Mouse (Mus musculus) ES-Bruce4 (cell line): ENCODE results near the gene Car9. TPM values are rescaled to one million over a fixed set of nuclear protein-coding genes. Genes with fewer than 3 reads are reported as not detected.

ENCODE experiments used
- H3K27ac ChIP-seq: 2 replicates; pipeline ENCODE4 v1.5.1; 2012; ENCODE audit warnings: low read length, inconsistent platforms; ENCODE audit not compliant: insufficient read depth
- H3K27me3 ChIP-seq: 2 replicates; pipeline ENCODE4 v1.6.1; 2012; ENCODE audit warnings: mild to moderate bottlenecking, low read length, inconsistent platforms; ENCODE audit not compliant: control insufficient read depth, poor library complexity, insufficient read depth, severe bottlenecking
- H3K36me3 ChIP-seq: 2 replicates; pipeline ENCODE4 v1.6.1; 2012; ENCODE audit warnings: inconsistent platforms, mild to moderate bottlenecking, low read length, moderate library complexity; ENCODE audit not compliant: control insufficient read depth, poor library complexity, insufficient read depth, severe bottlenecking
- H3K4me1 ChIP-seq: one replicate; pipeline ENCODE4 v1.8.1; 2011; ENCODE audit warnings: low read length; ENCODE audit not compliant: control insufficient read depth, insufficient read depth
- H3K4me3 ChIP-seq: 2 replicates; pipeline ENCODE4 v1.5.1; 2011; ENCODE audit warnings: low read depth, mild to moderate bottlenecking, low read length
- H3K9ac ChIP-seq: 2 replicates; pipeline ENCODE4 v1.6.1; 2012; ENCODE audit warnings: low read depth, mild to moderate bottlenecking, inconsistent platforms; ENCODE audit not compliant: poor library complexity, severe bottlenecking
- H3K9me3 ChIP-seq: replicated peaks from 2 replicates; pipeline ENCODE4 v1.6.1; 2012; ENCODE audit warnings: mild to moderate bottlenecking, low read length, inconsistent platforms; ENCODE audit not compliant: control insufficient read depth, poor library complexity, insufficient read depth, severe bottlenecking
- CTCF ChIP-seq: IDR thresholded peaks from one replicate; pipeline ENCODE4 v1.8.1; 2011; ENCODE audit warnings: low read depth, low read length
- EP300 ChIP-seq: IDR thresholded peaks from 2 replicates; pipeline ENCODE4 v1.6.1; 2011; ENCODE audit warnings: low read depth, low read length; ENCODE audit not compliant: insufficient read depth
- POLR2A ChIP-seq: IDR thresholded peaks from one replicate; pipeline ENCODE4 v1.8.1; 2011; ENCODE audit warnings: low read length; ENCODE audit not compliant: insufficient read depth
- polyA plus RNA-seq: library from polyadenylated mRNA; stranded (reverse); fragments of >200 nt; gene quantifications from 2 replicates; pipeline ENCODE4 v1.2.4, GENCODE M21; 2011; ENCODE audit warnings: low read depth; ENCODE audit not compliant: missing spikeins, insufficient read depth, insufficient read length

The Car9 gene
- polyA plus RNA-seq, 1 experiment: 0.61 TPM

DNA sequence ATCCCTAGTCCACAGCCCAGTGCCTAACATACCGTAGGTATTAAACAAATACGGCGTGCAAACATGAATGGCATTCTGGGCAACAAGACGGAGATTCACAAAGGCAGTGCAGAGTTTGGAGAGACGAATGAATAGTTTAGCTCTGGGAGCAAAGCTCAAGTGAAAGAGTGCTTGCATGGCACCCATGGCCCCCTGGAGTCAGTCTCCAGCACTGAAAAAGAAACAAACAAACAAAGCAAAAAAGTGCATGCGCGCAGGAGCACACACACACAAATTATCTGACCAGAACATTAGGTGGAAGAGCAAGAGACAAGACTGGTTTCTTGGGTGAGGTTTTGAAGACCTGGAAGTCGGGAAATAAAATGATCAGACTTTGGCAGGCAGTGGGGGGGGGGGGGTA is 692 bp upstream of the Car9 start:
- Histone ChIP-seq H3K9me3 (no peaks in the 10 kb centered on the region), H3K27me3 (no peaks in the 10 kb centered on the region), H3K4me3 (no peak overlapping the region), H3K36me3 (no peaks in the 10 kb centered on the region), H3K27ac (no peak overlapping the region), H3K9ac (no peak overlapping the region), H3K4me1 (peaks cover 3% of the 10 kb centered on the region)
- TF ChIP-seq POLR2A (no peak), CTCF (no peak), EP300 (no peak)

DNA sequence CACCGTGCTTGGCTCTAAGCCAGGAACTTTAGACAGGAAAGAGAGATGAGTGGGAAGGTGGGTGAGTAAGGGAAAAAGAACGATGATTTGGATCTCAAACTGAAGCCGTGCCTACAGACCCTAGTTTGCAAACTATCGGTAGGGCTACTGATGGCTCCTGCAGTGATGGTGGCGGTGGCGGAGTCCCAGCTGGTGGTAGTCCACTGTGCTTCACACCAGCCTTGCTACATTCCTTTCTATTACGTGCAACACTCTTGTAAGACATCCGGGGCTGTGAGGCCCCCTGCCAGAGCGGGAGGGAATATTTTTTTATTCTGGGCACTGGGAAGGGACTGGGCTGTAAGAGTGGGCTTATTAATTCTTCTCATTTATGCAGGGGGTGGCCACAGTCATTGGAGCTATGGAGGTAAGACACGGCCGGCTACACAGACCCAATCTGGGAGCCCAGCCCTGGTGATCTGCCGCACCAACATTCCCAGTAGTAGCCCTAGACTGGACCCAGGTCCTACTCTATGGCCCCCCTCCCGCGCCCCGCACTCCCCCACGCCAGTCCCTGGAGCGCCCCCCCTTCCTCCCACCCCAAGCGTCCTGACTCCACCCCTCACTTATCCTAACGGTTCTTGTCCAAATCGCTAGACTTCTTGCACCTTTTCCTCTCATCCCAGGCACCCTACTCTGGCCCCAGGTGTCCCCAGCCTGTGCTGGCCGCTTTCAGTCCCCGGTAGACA is 1.3 kb downstream of the Car9 start:
- no peaks in the 10 kb centered on the region for H3K9me3 ChIP-seq
- no peak overlapping the region for H3K27ac ChIP-seq
- no peaks in the 10 kb centered on the region for H3K27me3 ChIP-seq
- H3K4me3 ChIP-seq: peak overlapping the region; percentile 43
- peaks cover 3% of the 10 kb centered on the region for H3K4me1 ChIP-seq
- TF ChIP-seq CTCF (no peak), EP300 (no peak), POLR2A (no peak)
- no peaks in the 10 kb centered on the region for H3K36me3 ChIP-seq
- H3K9ac ChIP-seq: peak overlapping the region; percentile 17; the same call in 1 of the 2 replicates

DNA sequence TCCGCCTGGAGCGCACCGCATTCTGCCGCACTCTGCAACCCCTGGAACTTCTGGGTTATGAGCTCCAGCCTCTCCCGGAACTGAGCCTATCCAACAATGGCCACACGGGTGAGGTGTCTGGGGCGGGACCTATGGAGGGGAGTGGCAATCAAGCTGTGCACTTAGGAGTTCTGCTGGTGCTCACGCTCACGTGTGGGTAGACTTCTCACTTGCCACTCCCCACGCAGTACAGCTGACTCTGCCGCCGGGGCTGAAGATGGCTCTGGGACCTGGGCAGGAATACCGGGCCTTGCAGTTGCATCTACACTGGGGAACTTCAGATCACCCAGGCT is 1.9 kb downstream of the Car9 start:
- H3K27me3 ChIP-seq: no peaks in the 10 kb centered on the region
- peak overlapping the region; percentile 17; the same call in 1 of the 2 replicates for H3K9ac ChIP-seq
- peak overlapping the region; percentile 43 for H3K4me3 ChIP-seq
- no peaks in the 10 kb centered on the region for H3K9me3 ChIP-seq
- H3K4me1 ChIP-seq: peaks cover 3% of the 10 kb centered on the region
- TF ChIP-seq CTCF (no peak), EP300 (no peak), POLR2A (peak; percentile 36)
- H3K27ac ChIP-seq: no peak overlapping the region
- no peaks in the 10 kb centered on the region for H3K36me3 ChIP-seq

DNA sequence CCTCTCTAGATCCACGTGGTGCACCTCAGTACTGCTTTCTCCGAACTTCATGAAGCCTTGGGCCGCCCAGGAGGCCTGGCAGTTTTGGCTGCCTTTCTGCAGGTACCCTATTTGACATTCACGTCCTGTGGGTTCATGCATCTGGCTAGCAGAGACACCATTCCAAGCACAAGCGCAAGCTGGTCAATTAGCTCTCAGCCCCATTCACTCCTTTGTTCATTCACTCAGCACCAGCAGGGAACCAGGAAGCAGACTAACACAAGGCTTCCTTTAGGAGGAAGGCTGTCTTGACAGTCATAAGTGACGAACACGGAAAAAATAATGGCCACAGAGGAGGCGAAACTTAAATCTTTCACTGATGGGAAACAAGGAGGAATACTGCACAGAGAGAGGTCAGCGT is 2.3 kb downstream of the Car9 start:
- Histone ChIP-seq H3K36me3 (no peaks in the 10 kb centered on the region), H3K4me3 (peak overlapping the region; percentile 43; the same call in 1 of the 2 replicates), H3K27me3 (no peaks in the 10 kb centered on the region), H3K4me1 (peaks cover 3% of the 10 kb centered on the region), H3K9me3 (no peaks in the 10 kb centered on the region), H3K27ac (no peak overlapping the region), H3K9ac (no peak overlapping the region)
- TF ChIP-seq POLR2A: no peak
- no peak for TF ChIP-seq CTCF
- no peak for TF ChIP-seq EP300

DNA sequence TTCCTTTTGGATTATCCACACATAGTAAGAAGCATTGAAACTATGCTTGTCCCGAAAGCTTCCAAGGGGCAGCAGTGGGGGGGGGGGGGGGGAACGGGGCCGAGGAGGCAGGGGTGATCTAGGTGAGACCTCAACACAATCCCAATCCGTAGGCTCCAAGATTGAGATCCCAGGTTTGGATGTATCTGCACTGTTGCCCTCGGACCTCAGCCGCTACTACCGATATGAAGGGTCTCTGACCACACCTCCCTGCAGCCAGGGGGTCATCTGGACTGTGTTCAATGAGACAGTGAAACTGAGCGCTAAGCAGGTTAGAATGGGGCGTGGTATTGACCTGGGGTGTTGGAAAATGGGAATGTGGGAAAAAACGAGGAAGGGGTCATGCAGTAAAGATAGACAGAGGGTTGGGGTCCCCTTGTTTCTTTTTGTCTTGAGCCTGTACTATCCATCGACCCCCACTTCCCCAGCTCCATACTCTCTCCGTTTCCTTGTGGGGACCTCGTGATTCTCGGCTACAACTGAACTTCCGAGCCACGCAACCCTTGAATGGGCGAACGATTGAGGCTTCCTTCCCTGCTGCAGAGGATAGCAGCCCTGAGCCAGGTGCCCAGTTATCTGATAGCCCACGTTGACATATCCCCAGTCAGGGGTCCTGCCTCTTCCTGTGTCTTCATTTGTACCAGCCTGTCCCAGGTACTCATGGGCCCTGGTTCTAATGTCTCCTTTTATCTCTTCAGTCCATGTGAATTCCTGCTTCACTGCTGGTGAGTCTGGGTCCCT is 5.1 kb downstream of the Car9 start:
- Histone ChIP-seq H3K9ac (no peak overlapping the region), H3K4me3 (no peak overlapping the region), H3K27me3 (no peaks in the 10 kb centered on the region), H3K9me3 (no peaks in the 10 kb centered on the region), H3K27ac (no peak overlapping the region), H3K4me1 (peaks cover 3% of the 10 kb centered on the region), H3K36me3 (no peaks in the 10 kb centered on the region)
- TF ChIP-seq CTCF (no peak), EP300 (no peak), POLR2A (no peak)

DNA sequence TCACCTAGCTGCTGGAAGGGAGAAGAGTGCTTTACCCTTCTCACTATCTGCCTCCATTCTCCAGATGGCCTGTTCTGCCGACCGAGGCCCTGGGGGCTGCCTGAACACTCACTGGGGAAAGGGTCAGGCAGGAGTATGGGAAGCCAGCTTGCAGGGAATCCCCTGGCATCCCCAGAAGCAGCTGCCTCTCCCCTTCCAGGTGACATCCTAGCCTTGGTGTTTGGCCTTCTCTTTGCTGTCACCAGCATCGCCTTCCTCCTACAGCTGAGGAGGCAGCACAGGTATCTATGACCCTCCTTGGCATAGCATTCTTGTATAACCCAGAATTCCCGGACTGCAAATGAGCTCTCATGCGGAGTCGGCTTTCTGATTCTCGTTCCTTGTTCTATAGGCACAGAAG is 5.9 kb downstream of the Car9 start:
- Histone ChIP-seq H3K4me3 (no peak overlapping the region), H3K36me3 (no peaks in the 10 kb centered on the region), H3K4me1 (peaks cover 3% of the 10 kb centered on the region), H3K27ac (no peak overlapping the region), H3K9me3 (no peaks in the 10 kb centered on the region), H3K9ac (no peak overlapping the region), H3K27me3 (no peaks in the 10 kb centered on the region)
- TF ChIP-seq EP300: no peak
- no peak for TF ChIP-seq POLR2A
- TF ChIP-seq CTCF: no peak
